Mouse (Mus musculus) layer of hippocampus, postnatal 36 days (tissue): ENCODE results near the gene Adprm. TPM values are rescaled to one million over a fixed set of nuclear protein-coding genes. Genes with fewer than 3 reads are reported as not detected.
"Not testable (repeated sequence)": the region's sequence is repeated elsewhere in the genome, so short reads cannot be mapped to it uniquely, and the experiment has no call there.

Experiments used
- DNase-seq, 2 experiments: peaks; one replicate each; pipeline ENCODE4 v3.0.0; 2022
- microRNA-seq, 2 experiments: library from miRNA; unstranded; fragments of <30 nt; microRNA quantifications; one replicate each; pipeline ENCODE4 v1.2.0; 2021
- total RNA-seq, 2 experiments: library from RNA; stranded (reverse); gene quantifications; 2 replicates each; pipeline ENCODE4 v1.2.3; 2021

Adprm gene
- total RNA-seq, 2 experiments from 2014 or later = 24.1 to 30.7 TPM

GRCm38 (mm10) chr11:67023191-67023590 is 29.2 kb downstream of the Adprm start:
- not testable (repeated sequence) for DNase-seq

GRCm38 (mm10) chr11:67022354-67023115 is 29.9 kb downstream of the Adprm start:
- DNase-seq = no peak

- peak; percentile 35 to 44 for DNase-seq
These were observed 31.4 kb downstream of the Adprm start for GRCm38 (mm10) chr11:67020948-67021347.

DNA sequence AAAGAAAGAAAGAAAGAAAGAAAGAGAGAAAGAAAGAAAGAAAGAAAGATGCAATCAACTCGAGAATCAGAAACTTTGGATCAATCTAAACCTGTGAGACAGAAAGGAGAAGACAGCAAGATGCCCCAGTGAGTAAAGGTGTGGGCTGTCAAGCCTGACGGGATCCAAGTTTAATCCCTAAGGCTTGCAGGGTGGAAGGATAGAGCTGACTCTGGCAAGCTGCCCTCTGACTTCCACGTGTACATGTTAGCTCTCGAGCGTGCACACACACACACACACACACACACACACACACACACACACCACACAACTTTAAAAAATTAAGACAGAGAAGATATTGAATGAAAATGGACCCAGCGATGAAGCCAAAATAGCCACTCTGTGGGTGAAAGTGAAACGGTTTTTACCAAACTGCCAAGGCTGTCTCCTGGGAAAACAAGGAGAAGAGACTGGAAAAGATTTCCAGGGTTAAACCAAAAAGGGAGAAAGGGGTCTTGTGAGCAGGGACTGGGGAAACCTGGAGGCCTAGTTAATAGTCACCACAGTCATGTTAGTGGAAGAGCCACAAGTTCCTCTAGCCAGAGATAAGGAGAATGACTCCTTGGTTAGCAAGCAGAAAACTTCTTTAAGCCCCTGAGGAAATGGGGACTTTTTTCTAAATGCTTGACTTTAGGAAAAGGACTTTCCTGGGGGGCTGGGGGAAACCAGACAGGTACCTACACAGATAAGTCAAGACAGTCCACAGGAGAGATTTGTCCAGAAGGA is 32.5 kb downstream of the Adprm start:
- DNase-seq = no peak

- no peak for DNase-seq
These were observed 34.4 kb downstream of the Adprm start for GRCm38 (mm10) chr11:67017801-67018591.

- no peak for DNase-seq
These were observed 40.8 kb downstream of the Adprm start for GRCm38 (mm10) chr11:67011635-67012034.

GRCm38 (mm10) chr11:67010430-67010829 is 42.0 kb downstream of the Adprm start:
- no peak for DNase-seq

DNA sequence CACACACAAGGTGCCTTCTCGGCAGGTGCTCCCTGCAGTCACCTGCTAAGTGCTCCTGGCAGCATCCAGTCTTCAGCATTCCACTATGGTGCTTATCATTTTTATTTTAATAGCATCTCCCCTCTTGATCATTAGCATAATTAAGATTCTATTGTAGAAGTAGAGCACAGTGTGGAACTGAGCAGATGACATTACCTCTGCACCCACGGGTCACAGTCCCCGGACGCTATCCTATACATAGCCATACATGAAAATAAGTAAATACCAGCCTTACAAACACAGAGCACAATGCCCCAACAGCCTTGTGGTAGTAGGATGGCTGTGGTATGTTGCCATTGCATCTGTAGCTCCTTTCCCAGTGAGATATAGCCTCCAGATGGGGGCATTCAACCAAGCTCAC is 43.9 kb downstream of the Adprm start:
- DNase-seq = no peak

GRCm38 (mm10) chr11:67007961-67008360 is 44.4 kb downstream of the Adprm start:
- DNase-seq = no peak

DNA sequence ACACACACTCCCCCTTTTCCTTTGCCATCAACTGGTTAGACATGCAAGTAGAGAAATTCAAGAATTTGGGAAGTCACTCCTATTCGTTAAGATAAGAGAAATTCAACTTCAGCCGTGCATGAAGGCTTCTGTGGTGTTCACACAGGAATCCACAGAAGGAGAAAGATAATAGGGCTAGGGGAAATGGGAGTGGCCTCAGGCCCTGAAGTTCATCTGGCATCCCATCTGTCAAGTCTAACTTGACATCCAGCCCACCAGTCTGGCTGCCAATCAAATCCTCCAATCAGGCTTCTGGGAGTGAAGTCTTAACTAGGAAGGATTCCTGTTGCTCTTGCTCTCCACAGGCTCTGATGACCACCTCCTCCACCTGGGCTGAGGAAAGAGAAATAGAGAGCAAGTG is 49.5 kb downstream of the Adprm start:
- DNase-seq = no peak

DNA sequence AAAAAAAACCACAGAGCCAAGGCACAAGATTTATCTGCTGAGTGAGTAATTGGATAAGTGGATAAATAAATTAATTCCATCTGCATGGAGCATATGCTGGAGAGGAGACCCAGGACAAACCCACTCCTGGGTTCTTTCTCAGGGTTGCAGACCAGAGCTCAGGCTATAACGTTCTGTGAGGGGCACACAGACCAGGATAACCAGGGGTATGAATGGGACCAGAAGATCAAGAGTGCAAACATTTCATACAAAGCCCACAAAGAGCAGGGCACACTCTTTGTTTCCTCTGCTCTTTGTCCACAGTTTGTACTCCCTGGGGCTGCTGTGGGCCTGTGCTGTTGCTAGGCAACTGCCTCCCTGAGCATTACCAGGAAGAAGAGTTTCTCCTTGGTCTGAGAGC is 50.7 kb downstream of the Adprm start:
- DNase-seq = no peak

GRCm38 (mm10) chr11:67000671-67001070 is 51.7 kb downstream of the Adprm start:
- no peak for DNase-seq

- no peak for DNase-seq
These were observed 53.7 kb downstream of the Adprm start for GRCm38 (mm10) chr11:66998467-66999403.

GRCm38 (mm10) chr11:66996446-66996845 is 55.9 kb downstream of the Adprm start:
- DNase-seq = no peak

- DNase-seq = no peak
These were observed 58.7 kb downstream of the Adprm start for GRCm38 (mm10) chr11:66993674-66994073.

- DNase-seq = no peak
These were observed 60.2 kb downstream of the Adprm start for GRCm38 (mm10) chr11:66992150-66992549.

Small RNA genes lying within 50 kb of the gene (microRNA-seq; reads per million reads assigned to microRNA genes)
- 0 reads per million in 2 experiments for gene Mir6923

Other genes with a start within 250 kb of the Adprm start
- gene Pirt, start 140.6 kb downstream of the Adprm start, total RNA-seq = 1 to 10 TPM; 1.9 TPM
- gene Tmem238l, start 96.0 kb downstream of the Adprm start, total RNA-seq = not detected
- gene Tmem220, start 27.4 kb downstream of the Adprm start, total RNA-seq = under 1 TPM; 0.42 to 0.56 TPM
- 1 to 10 TPM; 9.4 to 9.9 TPM for gene Sco1, start 76 bp upstream of the Adprm start, total RNA-seq
- under 1 TPM; 0.55 to 0.76 TPM for gene Myh3, start 25.7 kb upstream of the Adprm start, total RNA-seq
- under 1 TPM; 0.13 to 0.15 TPM for gene Myh2, start 118.4 kb upstream of the Adprm start, total RNA-seq
- gene Myh1, start 147.5 kb upstream of the Adprm start, total RNA-seq = under 1 TPM; 0.10 to 0.23 TPM
- under 1 TPM; 0.08 to 0.15 TPM for gene Myh4, start 185.4 kb upstream of the Adprm start, total RNA-seq
- 1 to 10 TPM; 1.3 to 1.4 TPM for gene Myh8, start 224.5 kb upstream of the Adprm start, total RNA-seq